Mouse (Mus musculus): ENCODE measurements at regions not wholly inside any gene's neighbourhood (a gene's known extent, or its start where the extent isn't known, plus 50 kb on each side); places are given as distances from the start of the nearest gene placed in this dataset.

DNA sequence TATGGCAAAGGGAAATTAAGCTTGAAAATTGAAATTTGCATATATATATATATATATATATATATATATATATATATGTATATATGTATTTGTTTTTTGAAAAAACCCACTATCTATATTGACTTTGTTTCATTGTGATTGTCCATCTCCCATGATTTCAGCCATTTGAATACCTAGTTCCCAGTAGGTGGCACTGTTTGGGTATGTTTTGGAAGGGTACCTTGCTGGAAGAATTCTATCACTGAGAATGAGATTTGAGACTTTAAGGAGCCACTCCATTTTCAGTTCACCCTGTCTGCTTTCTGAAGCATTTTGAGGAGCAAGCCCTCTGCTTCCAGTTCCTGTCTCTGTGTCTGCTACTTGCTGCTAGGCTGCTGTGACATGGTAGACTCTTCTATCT is 72.8 kb upstream of the Ugt8a start:
- ATAC-seq (replicated peaks; ENCODE audit: low FRiP score, low TSS enrichment, low read depth) (no peak), DNase-seq (ENCODE audit: low spot score) (no peak)
- H3K36me3 ChIP-seq (ENCODE audit: control insufficient read depth, insufficient read depth, low read length), result no peaks in the 10 kb centered on the region
- H3K9ac ChIP-seq (ENCODE audit: low read length), result no peak overlapping the region
- no peaks in the 10 kb centered on the region for H3K27me3 ChIP-seq (replicated peaks; ENCODE audit: control insufficient read depth, insufficient read depth, low read length)
- no peaks in the 10 kb centered on the region for H3K9me3 ChIP-seq (ENCODE audit: control insufficient read depth, low read length)
- no peak overlapping the region for H3K4me3 ChIP-seq (ENCODE audit: low read depth, low read length)
- no peak overlapping the region for H3K27ac ChIP-seq (ENCODE audit: low read depth)
- no peaks in the 10 kb centered on the region for H3K4me1 ChIP-seq (replicated peaks; ENCODE audit: control insufficient read depth, insufficient read depth, low read length)
- no peak overlapping the region for H3K4me2 ChIP-seq (ENCODE audit: low read length)

DNA sequence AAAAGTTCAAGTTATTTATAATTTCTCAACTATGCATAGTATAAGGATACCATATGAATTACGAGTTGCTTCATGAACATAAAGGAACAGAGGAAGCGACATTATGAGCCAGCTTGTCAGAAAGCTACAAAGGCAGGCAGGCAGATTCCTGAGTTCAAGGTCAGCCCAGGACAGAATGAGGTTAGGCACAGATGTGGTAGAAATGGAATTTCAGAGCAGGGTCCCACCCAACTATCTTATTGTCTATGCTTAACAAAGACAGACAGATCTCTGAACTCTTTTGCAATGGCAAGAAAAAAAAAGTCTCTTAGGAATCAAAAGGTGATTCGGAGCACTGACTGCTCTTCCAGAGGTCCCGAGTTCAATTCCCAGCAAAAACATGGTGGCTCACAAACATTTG is 77.7 kb upstream of the Ugt8a start:
- Histone ChIP-seq H3K27ac (ENCODE audit: low read depth) (no peak overlapping the region), H3K4me2 (ENCODE audit: low read length) (no peak overlapping the region), H3K9me3 (ENCODE audit: control insufficient read depth, low read length) (no peaks in the 10 kb centered on the region), H3K4me3 (ENCODE audit: low read depth, low read length) (no peak overlapping the region), H3K27me3 (replicated peaks; ENCODE audit: control insufficient read depth, insufficient read depth, low read length) (no peaks in the 10 kb centered on the region), H3K4me1 (replicated peaks; ENCODE audit: control insufficient read depth, insufficient read depth, low read length) (no peaks in the 10 kb centered on the region), H3K9ac (ENCODE audit: low read length) (no peak overlapping the region), H3K36me3 (ENCODE audit: control insufficient read depth, insufficient read depth, low read length) (no peaks in the 10 kb centered on the region)
- WGBS, result 89% methylated on average over 4 of the region's 4 CpGs
- ATAC-seq (replicated peaks; ENCODE audit: low FRiP score, low TSS enrichment, low read depth), result no peak
- no peak for DNase-seq (ENCODE audit: low spot score)

DNA sequence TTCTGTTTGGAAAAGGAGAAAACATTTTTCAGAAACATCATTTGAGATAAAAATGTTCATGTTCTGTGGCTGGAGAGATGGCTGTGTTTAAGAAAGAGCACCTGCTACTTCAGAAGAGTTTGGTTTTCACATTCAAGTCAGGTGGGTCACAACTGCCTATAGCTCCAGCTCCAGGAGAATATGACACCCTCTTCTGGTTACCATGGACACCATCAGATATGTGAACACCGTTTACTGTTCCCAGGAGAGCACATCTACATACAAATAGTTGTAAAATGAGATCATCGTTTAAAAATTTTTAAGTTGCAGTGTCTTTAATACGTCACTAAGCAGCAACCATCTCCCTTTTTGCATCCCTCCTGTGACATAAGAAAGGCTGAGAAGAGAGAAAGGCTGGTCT is 105.9 kb upstream of the Ugt8a start:
- 12% methylated on average over 3 of the region's 3 CpGs for WGBS
- no peak overlapping the region for H3K27ac ChIP-seq (ENCODE audit: low read depth)
- H3K4me2 ChIP-seq (ENCODE audit: low read length), result no peak overlapping the region
- ATAC-seq (replicated peaks; ENCODE audit: low FRiP score, low TSS enrichment, low read depth) (peak; percentile 72; the same call in 1 of the 2 replicates), DNase-seq (ENCODE audit: low spot score) (no peak)
- H3K27me3 ChIP-seq (replicated peaks; ENCODE audit: control insufficient read depth, insufficient read depth, low read length), result no peaks in the 10 kb centered on the region
- H3K36me3 ChIP-seq (ENCODE audit: control insufficient read depth, insufficient read depth, low read length), result no peaks in the 10 kb centered on the region
- H3K4me1 ChIP-seq (replicated peaks; ENCODE audit: control insufficient read depth, insufficient read depth, low read length), result no peaks in the 10 kb centered on the region
- no peak overlapping the region for H3K9ac ChIP-seq (ENCODE audit: low read length)
- no peaks in the 10 kb centered on the region for H3K9me3 ChIP-seq (ENCODE audit: control insufficient read depth, low read length)
- no peak overlapping the region for H3K4me3 ChIP-seq (ENCODE audit: low read depth, low read length)

GRCm38 (mm10) chr3:126044861-126045260 is 106.4 kb upstream of the Ugt8a start:
- ATAC-seq (replicated peaks; ENCODE audit: low FRiP score, low TSS enrichment, low read depth) (no peak), DNase-seq (ENCODE audit: low spot score) (no peak)
- Histone ChIP-seq H3K36me3 (ENCODE audit: control insufficient read depth, insufficient read depth, low read length) (no peaks in the 10 kb centered on the region), H3K4me3 (ENCODE audit: low read depth, low read length) (no peak overlapping the region), H3K27me3 (replicated peaks; ENCODE audit: control insufficient read depth, insufficient read depth, low read length) (no peaks in the 10 kb centered on the region), H3K27ac (ENCODE audit: low read depth) (no peak overlapping the region), H3K9me3 (ENCODE audit: control insufficient read depth, low read length) (no peaks in the 10 kb centered on the region), H3K4me2 (ENCODE audit: low read length) (no peak overlapping the region), H3K4me1 (replicated peaks; ENCODE audit: control insufficient read depth, insufficient read depth, low read length) (no peaks in the 10 kb centered on the region), H3K9ac (ENCODE audit: low read length) (no peak overlapping the region)
- 30% methylated on average over 2 of the region's 2 CpGs for WGBS

- H3K4me2 ChIP-seq (ENCODE audit: low read length), result no peak overlapping the region
- H3K9ac ChIP-seq (ENCODE audit: low read length), result no peak overlapping the region
- no peaks in the 10 kb centered on the region for H3K27me3 ChIP-seq (replicated peaks; ENCODE audit: control insufficient read depth, insufficient read depth, low read length)
- no peaks in the 10 kb centered on the region for H3K4me1 ChIP-seq (replicated peaks; ENCODE audit: control insufficient read depth, insufficient read depth, low read length)
- ATAC-seq (replicated peaks; ENCODE audit: low FRiP score, low TSS enrichment, low read depth) (no peak), DNase-seq (ENCODE audit: low spot score) (no peak)
- no peaks in the 10 kb centered on the region for H3K36me3 ChIP-seq (ENCODE audit: control insufficient read depth, insufficient read depth, low read length)
- no peak overlapping the region for H3K27ac ChIP-seq (ENCODE audit: low read depth)
- H3K4me3 ChIP-seq (ENCODE audit: low read depth, low read length), result no peak overlapping the region
- 49% methylated on average over 9 of the region's 9 CpGs for WGBS
- no peaks in the 10 kb centered on the region for H3K9me3 ChIP-seq (ENCODE audit: control insufficient read depth, low read length)
Measured at GRCm38 (mm10) chr3:126045992-126046786, 107.8 kb upstream of the Ugt8a start.

DNA sequence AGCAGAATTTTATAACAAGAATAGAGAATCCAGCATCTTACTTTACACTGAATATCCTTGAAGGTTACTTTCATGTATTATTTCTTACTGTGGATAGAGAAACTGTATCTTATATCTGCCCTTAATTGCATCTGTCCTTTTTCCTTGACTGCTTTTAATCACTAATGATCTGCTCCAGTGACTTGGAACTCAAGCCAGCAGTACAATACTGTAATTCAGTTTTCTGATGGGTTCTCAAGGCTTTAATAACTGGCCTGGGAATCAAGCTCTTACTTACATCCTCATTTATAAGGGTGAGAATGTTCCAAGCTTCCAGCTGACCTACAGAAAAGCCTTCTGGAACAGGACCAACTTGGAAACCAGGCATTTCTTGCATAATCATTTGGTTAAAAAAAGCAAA is 120.2 kb upstream of the Ugt8a start:
- Histone ChIP-seq H3K9me3 (ENCODE audit: control insufficient read depth, low read length) (no peaks in the 10 kb centered on the region), H3K9ac (ENCODE audit: low read length) (no peak overlapping the region), H3K4me2 (ENCODE audit: low read length) (no peak overlapping the region), H3K4me1 (replicated peaks; ENCODE audit: control insufficient read depth, insufficient read depth, low read length) (no peaks in the 10 kb centered on the region), H3K27ac (ENCODE audit: low read depth) (no peak overlapping the region), H3K27me3 (replicated peaks; ENCODE audit: control insufficient read depth, insufficient read depth, low read length) (no peaks in the 10 kb centered on the region), H3K4me3 (ENCODE audit: low read depth, low read length) (no peak overlapping the region), H3K36me3 (ENCODE audit: control insufficient read depth, insufficient read depth, low read length) (no peaks in the 10 kb centered on the region)
- ATAC-seq (replicated peaks; ENCODE audit: low FRiP score, low TSS enrichment, low read depth) (no peak), DNase-seq (ENCODE audit: low spot score) (no peak)

GRCm38 (mm10) chr3:126105086-126105485 is 166.7 kb upstream of the Ugt8a start:
- DNase-seq (ENCODE audit: low spot score), result no peak
- no peaks in the 10 kb centered on the region for H3K36me3 ChIP-seq (ENCODE audit: control insufficient read depth, insufficient read depth, low read length)
- H3K9ac ChIP-seq (ENCODE audit: low read length), result no peak overlapping the region
- no peak overlapping the region for H3K27ac ChIP-seq (ENCODE audit: low read depth)
- H3K4me2 ChIP-seq (ENCODE audit: low read length), result no peak overlapping the region
- no peaks in the 10 kb centered on the region for H3K9me3 ChIP-seq (ENCODE audit: control insufficient read depth, low read length)
- H3K4me3 ChIP-seq (ENCODE audit: low read depth, low read length), result no peak overlapping the region
- 87% methylated on average over 2 of the region's 2 CpGs for WGBS
- no peaks in the 10 kb centered on the region for H3K4me1 ChIP-seq (replicated peaks; ENCODE audit: control insufficient read depth, insufficient read depth, low read length)
- H3K27me3 ChIP-seq (replicated peaks; ENCODE audit: control insufficient read depth, insufficient read depth, low read length), result no peaks in the 10 kb centered on the region
- no peak for ATAC-seq (replicated peaks; ENCODE audit: low FRiP score, low TSS enrichment, low read depth)

GRCm38 (mm10) chr3:126109371-126109770 is 171.0 kb upstream of the Ugt8a start:
- no peak overlapping the region for H3K4me3 ChIP-seq (ENCODE audit: low read depth, low read length)
- DNase-seq (ENCODE audit: low spot score) (no peak), ATAC-seq (replicated peaks; ENCODE audit: low FRiP score, low TSS enrichment, low read depth) (no peak)
- H3K4me2 ChIP-seq (ENCODE audit: low read length), result no peak overlapping the region
- no peak overlapping the region for H3K9ac ChIP-seq (ENCODE audit: low read length)
- H3K9me3 ChIP-seq (ENCODE audit: control insufficient read depth, low read length), result no peaks in the 10 kb centered on the region
- H3K4me1 ChIP-seq (replicated peaks; ENCODE audit: control insufficient read depth, insufficient read depth, low read length), result no peaks in the 10 kb centered on the region
- 74% methylated on average over 6 of the region's 6 CpGs for WGBS
- no peak overlapping the region for H3K27ac ChIP-seq (ENCODE audit: low read depth)
- no peaks in the 10 kb centered on the region for H3K27me3 ChIP-seq (replicated peaks; ENCODE audit: control insufficient read depth, insufficient read depth, low read length)
- H3K36me3 ChIP-seq (ENCODE audit: control insufficient read depth, insufficient read depth, low read length), result no peaks in the 10 kb centered on the region

GRCm38 (mm10) chr3:126117849-126118248 is 179.4 kb upstream of the Ugt8a start:
- no peak overlapping the region for H3K9ac ChIP-seq (ENCODE audit: low read length)
- no peaks in the 10 kb centered on the region for H3K9me3 ChIP-seq (ENCODE audit: control insufficient read depth, low read length)
- H3K4me2 ChIP-seq (ENCODE audit: low read length), result no peak overlapping the region
- no peaks in the 10 kb centered on the region for H3K4me1 ChIP-seq (replicated peaks; ENCODE audit: control insufficient read depth, insufficient read depth, low read length)
- ATAC-seq (replicated peaks; ENCODE audit: low FRiP score, low TSS enrichment, low read depth), result no peak
- DNase-seq (ENCODE audit: low spot score), result no peak
- 41% methylated on average over 2 of the region's 2 CpGs for WGBS
- no peak overlapping the region for H3K4me3 ChIP-seq (ENCODE audit: low read depth, low read length)
- H3K36me3 ChIP-seq (ENCODE audit: control insufficient read depth, insufficient read depth, low read length), result no peaks in the 10 kb centered on the region
- H3K27ac ChIP-seq (ENCODE audit: low read depth), result no peak overlapping the region
- no peaks in the 10 kb centered on the region for H3K27me3 ChIP-seq (replicated peaks; ENCODE audit: control insufficient read depth, insufficient read depth, low read length)
